Mouse (Mus musculus) bone marrow, adult 2 months (tissue): Measurements from ENCODE around the gene Ibsp.

Source experiments
- CTCF ChIP-seq: fragments of 200-500 bp; IDR thresholded peaks from 2 replicates; pipeline ENCODE4 v1.5.1; 2011; ENCODE audit warnings: low read length, control low read depth; ENCODE audit not compliant: control insufficient read depth, insufficient read depth
- POLR2A ChIP-seq: fragments of 200-500 bp; IDR thresholded peaks from 2 replicates; pipeline ENCODE4 v1.6.1; 2011; ENCODE audit warnings: low read depth, mild to moderate bottlenecking, control low read depth, low read length, borderline replicate concordance; ENCODE audit not compliant: control insufficient read depth

DNA sequence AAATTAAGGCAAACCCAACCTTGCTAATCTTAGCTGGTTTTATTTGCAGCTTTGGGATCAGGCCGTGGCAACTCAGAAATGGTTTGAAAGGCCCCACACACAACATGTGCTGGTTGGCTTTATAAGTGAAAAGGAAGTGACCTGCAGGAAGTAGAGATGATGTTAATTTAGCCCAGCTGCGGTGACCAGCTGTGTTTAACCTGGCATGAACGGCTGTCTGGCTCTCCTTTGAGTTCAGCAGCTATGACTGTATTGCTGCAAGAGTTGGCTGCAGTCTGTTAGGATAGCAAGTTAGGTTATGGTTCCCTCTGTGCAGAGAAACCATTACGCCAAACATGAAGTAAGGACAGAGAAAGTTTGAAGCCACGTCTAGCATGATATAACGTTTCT lies 46.3 kb downstream of the Ibsp start:
- TF ChIP-seq CTCF: no peak
- no peak for TF ChIP-seq POLR2A
